Mouse (Mus musculus) brain, embryonic 14.5 days (tissue): Measurements from ENCODE around the gene Adam11. TPM values are rescaled to one million over a fixed set of nuclear protein-coding genes. Genes with fewer than 3 reads are reported as not detected.

Experiments
- DNase-seq: peaks from one replicate; pipeline ENCODE4 v3.0.0-alpha.2; 2011; ENCODE audit warnings: low read depth
- CTCF ChIP-seq: fragments of 200-500 bp; IDR thresholded peaks from 2 replicates; pipeline ENCODE4 v1.5.1; 2012; ENCODE audit warnings: inconsistent platforms, mild to moderate bottlenecking, moderate library complexity, borderline replicate concordance; ENCODE audit not compliant: insufficient read depth, insufficient read length; ENCODE audit errors: extremely low read depth
- POLR2A ChIP-seq: fragments of 200-500 bp; IDR thresholded peaks from 2 replicates; pipeline ENCODE4 v1.6.1; 2012; ENCODE audit warnings: mild to moderate bottlenecking, inconsistent platforms, borderline replicate concordance; ENCODE audit not compliant: poor library complexity, insufficient read depth, insufficient read length, severe bottlenecking; ENCODE audit errors: extremely low read depth
- polyA plus RNA-seq: library from polyadenylated mRNA; depleted of rRNA; stranded (reverse); fragments of >200 nt; gene quantifications from 2 replicates; pipeline ENCODE4 v1.2.3, GENCODE M21; 2012; rRNA removed

Gene Adam11
- polyA plus RNA-seq, 1 experiment: 64.1 TPM

DNA sequence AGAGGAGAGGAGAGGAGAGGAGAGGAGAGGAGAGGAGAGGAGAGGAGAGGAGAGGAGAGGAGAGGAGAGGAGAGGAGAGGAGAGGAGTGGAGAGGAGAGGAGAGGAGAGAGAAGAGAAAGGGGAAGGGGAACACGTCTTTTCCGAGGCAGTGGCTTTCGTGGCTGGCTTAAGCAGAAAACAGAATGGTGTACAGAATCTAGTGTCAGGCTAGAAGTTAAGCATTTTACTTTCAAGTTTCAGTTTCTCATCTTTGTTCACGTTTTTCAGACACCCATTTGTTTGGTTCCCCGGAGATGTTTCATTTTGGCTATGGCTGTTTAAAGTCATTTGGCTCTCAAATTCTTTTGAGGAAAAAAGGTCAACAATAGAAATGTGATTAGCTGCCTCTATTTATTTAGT, 47.0 kb downstream of the Adam11 start:
- TF ChIP-seq CTCF: no peak
- no peak for TF ChIP-seq POLR2A
- DNase-seq: no peak

DNA sequence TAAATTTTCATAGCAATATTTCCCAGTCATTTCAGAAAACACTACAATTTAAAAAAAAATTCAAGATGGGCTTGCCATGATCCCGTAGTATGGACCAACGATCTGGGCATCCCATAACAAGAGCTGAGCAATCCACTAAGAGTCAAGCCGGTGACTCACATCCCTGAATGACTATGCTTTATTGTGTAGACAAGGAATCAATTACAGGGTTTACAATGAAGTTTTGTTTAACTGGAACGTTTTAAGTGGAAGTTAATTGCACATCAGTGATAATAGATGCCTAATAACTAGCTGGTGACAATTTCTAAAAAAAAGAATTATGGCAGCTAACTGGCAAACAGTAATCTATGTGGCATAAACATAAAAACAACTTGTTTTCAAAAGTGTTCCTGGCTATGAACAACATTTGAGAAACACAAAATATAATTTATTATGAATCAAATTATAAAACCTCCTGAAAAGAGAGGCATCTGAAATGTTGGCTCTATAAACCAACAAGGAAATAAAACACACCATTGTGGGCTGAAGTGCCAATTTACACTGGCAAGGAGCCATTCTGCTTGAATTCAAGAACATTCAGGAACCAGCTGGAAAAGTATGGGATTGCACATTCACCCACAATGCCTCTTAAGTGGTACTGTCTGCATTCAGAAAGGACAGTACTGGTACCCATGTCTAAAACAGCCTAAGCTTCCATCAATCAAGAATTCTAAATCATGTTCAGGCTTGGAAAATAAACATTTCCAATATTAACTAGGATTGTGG, 49.7 kb downstream of the Adam11 start:
- TF ChIP-seq POLR2A (no peak), CTCF (no peak)
- DNase-seq: peak; percentile 86

DNA sequence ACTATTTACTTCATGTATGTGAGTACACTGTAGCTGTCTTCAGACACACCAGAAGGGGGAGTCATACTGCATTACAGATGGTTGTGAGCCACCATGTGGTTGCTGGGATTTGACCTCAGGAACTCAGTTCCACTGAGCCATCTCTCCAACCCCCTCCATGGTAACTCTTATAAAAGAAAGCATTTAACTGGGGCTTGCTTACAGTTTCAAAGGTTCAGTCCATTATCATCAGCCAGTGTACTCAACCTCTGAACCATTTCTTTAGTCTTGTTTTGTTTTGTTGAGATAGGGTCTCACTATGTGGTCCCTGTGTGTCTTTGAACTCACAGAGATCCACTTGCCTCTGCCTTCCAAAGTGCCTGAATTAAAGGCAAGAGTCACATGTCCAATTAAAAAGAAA, 53.6 kb downstream of the Adam11 start:
- no peak for DNase-seq
- no peak for TF ChIP-seq CTCF
- no peak for TF ChIP-seq POLR2A

DNA sequence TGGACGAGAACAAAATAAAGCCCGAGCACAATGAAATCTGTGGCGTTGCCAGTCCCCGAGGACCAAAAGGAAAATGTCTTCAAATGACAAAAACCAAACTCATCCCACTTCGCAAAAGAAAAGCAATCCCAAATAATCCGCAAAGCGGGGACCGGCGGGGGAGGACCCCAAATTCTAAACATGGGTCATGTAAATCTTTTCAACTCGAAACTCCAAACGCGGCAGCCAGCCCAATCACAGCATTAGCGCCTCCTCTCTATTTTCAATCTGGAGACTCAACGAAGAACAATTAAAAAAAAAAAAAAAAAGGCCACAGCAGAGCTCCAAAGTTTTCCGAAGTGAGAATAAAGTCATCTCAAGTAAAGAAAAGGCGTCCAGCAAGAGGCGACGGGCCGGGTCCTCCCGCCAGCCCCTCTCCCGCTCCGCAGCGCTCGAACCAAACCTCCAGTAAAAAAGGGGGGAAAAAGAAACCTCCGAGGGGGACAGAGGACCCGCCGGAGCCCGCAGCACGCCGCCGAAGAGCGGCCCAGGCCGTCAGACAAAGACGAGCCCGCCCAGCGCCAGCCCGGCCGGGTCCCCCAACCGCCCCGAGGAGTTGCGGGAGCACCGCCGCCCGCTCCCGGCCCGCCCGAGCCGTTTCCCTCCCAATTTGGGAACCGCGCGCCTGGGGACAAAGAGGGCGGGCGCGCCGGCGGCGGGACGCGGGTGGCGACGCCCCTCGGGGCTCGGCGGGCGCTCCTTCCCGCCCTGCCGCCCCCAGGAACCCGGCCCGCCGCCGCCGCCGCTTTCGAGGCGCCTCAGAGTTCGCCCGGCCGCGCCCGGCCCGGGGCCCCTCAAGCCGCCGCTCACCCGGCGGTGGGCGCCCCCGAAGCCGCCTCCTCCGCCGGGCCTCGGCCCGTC, 57.1 kb downstream of the Adam11 start:
- TF ChIP-seq CTCF (no peak), POLR2A (0 out of 2 replicates have a peak, but pooled peaks have one; percentile 33)
- peak; percentile 55 for DNase-seq

DNA sequence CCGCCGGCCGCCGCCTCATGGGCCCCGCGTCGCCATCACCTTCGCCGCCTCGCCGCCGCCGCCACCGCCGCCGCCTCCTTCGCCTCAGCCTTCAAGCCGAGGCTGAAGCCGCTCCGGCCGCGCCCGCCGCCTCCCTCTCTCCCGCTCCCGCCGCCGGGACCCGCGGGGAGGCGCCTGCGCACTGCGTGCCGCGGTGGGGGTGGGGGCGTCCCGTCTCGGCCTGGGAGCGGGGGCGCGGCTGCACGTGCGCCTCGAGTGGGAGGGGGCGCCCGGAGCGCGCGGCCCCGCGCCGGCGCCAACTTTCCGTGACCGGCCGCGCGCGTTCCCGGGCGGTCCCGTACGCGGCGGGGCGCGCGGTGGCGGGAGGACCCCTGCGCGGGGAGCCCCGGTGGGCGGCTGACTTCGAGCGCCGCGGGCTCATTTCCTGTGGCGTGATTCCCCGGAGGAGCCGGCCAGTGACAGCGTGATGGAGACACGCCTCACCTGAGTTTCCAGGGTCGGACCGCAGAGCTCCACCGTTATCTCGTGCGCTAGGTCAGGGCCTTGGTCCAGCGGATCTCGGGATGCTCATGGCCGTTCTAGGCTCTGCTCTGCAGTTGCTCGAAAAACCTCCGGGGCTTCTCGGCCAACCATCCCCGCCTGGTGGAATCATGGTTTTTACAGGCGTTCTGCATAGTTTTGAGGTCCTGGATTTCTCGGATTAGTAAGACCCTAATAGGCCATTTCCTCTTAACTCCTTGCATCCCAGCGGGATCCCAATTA, 58.0 kb downstream of the Adam11 start, which contains the start of gene Gjc1:
Gene Gjc1, minus strand, starts transcription at position 680 of the 762 bp plus-strand sequence.
- DNase-seq: peak; percentile 82
- TF ChIP-seq CTCF (peak; percentile 32; the same call in 1 of the 2 replicates), POLR2A (peak; percentile 93)

DNA sequence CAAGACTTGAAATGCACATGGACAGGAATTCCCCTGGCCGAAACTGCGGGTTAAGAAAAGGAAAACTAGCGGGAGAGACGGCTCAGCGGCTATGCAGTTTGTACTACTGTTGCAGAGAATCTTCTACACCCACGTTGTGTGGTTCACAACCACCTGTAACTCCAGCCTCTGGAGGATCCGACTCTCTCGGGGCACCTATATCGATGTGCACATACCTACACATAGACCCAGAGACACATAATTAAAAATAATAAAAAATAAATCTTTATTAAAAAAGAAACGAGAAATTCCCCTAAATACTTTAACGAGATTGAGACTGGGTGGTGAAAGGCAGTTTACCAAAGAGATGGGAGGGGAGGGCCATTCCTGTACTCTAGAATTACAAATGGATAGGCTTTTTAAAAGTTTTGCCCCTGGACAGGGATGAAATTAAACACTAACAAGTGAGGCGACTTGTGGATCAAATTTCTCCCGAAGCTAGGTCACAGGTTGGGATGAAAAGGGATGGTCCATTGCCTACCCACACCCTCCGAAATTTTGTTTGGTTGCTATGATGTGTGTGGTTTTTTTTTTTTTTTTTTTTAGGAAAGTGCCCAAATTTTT, 58.6 kb downstream of the Adam11 start:
- TF ChIP-seq POLR2A (no peak), CTCF (no peak)
- no peak for DNase-seq

DNA sequence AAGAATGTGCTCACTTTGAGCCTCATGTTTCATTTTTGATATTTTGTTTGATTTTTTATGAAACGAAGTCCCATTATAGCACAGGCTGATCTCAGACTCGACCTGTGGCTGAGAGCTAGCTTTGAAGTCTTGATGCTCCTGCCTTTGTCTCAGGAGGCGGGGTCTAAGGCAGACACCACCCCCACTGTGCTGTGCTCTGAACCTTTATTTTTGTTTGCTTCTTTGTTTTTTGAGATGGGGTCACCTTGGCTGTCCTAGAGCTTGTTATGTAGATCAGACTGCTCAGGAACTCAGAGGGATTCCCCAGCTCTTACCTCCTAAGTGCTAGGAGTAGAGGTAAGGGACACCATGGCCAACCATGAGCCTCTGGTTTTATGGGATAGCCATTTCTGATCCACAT, 59.2 kb downstream of the Adam11 start:
- TF ChIP-seq CTCF (no peak), POLR2A (no peak)
- no peak for DNase-seq

DNA sequence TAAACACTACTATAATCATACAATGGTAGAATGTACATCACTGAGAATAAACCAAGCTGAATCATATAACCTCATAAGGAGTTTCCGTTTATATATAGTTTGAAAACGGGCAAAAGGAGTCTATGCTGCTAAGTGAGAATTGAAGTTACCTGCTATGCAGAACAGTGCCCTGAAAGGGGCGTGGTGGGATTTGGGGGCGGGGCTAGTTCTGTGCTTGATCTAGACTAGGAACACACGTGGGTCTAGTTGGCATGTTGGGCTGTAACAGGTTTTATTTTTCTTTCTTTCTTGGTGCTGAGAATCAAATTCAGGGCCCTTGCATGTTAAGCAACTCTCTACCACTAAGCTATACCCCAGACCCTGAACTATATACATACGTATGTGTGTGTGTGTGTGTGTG, 60.0 kb downstream of the Adam11 start:
- TF ChIP-seq POLR2A: no peak
- no peak for TF ChIP-seq CTCF
- DNase-seq: no peak

DNA sequence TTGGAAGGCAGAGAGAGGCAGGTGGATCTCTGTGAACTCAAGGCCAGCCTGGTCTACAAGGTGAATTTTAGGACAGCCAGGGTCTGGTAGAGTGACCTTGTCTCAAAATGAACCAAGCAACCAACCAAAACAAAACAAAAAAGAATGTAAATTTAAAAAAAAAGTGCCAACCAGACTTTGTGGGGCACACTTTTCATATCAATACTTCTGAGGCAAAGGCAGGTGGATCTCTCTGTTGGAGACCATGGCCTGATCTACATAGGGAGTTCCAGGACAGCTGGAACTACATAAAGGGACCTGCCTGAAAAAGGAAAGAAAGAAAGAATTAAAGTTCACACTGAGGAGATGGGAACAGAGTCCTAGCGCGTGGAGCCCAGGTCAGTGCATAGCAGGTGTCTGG, 65.2 kb downstream of the Adam11 start:
- DNase-seq: no peak
- TF ChIP-seq CTCF: no peak
- no peak for TF ChIP-seq POLR2A

DNA sequence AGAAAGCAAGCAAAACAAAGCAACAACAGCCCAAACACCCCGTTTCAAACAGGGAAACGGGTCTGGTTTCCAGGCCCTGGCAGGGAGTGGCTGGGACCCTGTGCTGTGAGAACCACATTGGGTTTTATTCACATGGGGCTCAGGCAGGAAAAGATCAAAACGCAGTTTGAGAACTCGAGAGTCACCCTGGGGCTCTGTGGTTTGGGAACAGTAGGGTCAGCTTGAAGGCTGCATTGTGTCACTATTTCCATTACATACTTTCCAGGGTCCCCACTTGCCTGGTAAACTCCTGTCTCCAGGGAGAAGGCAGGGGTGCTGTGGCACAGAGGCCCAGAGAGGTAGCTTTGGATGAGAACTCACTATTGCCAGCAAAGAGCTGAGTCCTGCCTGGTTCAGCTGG, 65.9 kb downstream of the Adam11 start:
- TF ChIP-seq POLR2A (no peak), CTCF (no peak)
- no peak for DNase-seq

Other genes with a start within 250 kb of the Adam11 start
- gene Gpatch8, start 205.0 kb upstream of the Adam11 start, polyA plus RNA-seq: 46.1 and 58.4 TPM in 2 replicates
- gene Gm11627, start 182.0 kb upstream of the Adam11 start, polyA plus RNA-seq: 3.6 and 4.6 TPM in 2 replicates
- gene Fzd2, start 157.0 kb upstream of the Adam11 start, polyA plus RNA-seq: 35.6 and 59.4 TPM in 2 replicates
- gene Meioc, start 97.7 kb upstream of the Adam11 start, polyA plus RNA-seq: 0.03 and 0.11 TPM in 2 replicates
- gene Ccdc43, start 63.7 kb upstream of the Adam11 start, polyA plus RNA-seq: 18.5 and 23.9 TPM in 2 replicates
- 52.2 and 61.0 TPM in 2 replicates for gene Gjc1, start 58.3 kb downstream of the Adam11 start, polyA plus RNA-seq
- gene Higd1b, start 74.4 kb downstream of the Adam11 start, polyA plus RNA-seq: 4.3 and 4.9 TPM in 2 replicates
- 114 and 117 TPM in 2 replicates for gene Eftud2, start 119.5 kb downstream of the Adam11 start, polyA plus RNA-seq
- gene Ccdc103, start 119.8 kb downstream of the Adam11 start, polyA plus RNA-seq: 1.1 and 1.3 TPM in 2 replicates
- gene Fam187a, start 123.7 kb downstream of the Adam11 start, polyA plus RNA-seq: 0.09 and 0.12 TPM in 2 replicates
- gene Gfap, start 139.5 kb downstream of the Adam11 start, polyA plus RNA-seq: 0.26 and 0.29 TPM in 2 replicates
- 9.3 and 15.9 TPM in 2 replicates for gene Kif18b, start 163.7 kb downstream of the Adam11 start, polyA plus RNA-seq
- gene C1ql1, start 185.2 kb downstream of the Adam11 start, polyA plus RNA-seq: 12.2 and 19.0 TPM in 2 replicates